Mouse (Mus musculus) regulatory T cell (primary cell): ENCODE measurements around the gene Fgd3.

Source experiments
- in situ Hi-C: fragments of 300-600 bp; cut with MboI, MseI; formaldehyde crosslinking; loops from one replicate; pipeline ENCODE4 v1.15.1; 2025; ENCODE audit warnings: high pct_unique_total_duplicates

The Fgd3 gene

DNA sequence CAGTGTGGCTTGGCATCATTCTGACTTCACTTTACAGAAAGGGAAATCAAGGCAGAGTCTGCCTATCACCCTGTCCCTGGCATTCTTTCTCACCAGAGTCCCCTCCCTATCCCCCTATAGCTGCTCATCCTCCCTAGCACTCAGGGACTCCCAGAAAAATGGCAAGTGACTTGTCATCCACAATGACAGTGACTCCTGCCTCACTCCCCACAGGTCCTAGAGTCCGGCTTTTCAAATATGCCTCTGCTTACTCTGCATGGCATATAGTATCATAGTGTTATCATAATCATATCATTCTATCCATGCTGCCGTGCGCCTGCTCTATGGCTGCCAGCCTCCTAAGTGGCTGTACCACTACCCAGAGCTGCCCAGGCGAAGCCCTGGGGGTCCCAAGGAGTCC lies 11.9 kb downstream of the Fgd3 start:
- in situ Hi-C loops, result loop anchor here (10.0 kb wide), 1 partner anchor 1087 kb away; no protein-coding TSS in a partner anchor

DNA sequence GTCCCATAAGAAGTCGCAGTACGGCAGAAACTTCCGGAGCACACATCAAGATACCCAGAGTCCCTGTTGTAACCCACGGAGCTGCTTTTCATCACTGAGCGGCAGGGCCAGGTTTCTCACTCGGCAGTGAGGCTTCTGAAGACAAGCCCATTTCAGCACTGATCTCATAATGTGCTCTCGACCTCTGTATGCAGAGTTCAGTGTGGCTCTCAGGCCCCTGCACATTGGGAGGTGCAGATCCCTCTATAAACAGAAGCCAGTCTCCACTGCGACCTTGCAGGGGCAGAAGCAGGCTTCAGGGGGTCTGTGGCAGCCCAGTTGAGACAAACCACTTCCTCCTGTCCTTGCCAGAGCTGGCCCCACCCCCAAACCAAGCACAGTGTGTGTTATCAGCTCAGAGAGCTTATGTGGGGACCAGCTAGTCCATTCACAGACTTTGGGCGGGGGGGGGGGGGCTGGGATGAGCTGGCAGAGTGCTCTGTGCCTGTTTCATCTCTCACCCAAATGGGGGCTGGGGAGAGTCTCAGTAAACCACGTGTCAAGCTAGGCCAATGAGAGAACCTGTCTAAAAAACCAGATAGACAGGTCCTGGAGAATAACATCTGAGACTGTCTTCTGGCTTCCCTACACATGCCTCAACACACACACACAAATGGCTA lies 12.7 kb downstream of the Fgd3 start:
- in situ Hi-C loops, result loop anchor here (10.0 kb wide), 1 partner anchor 1087 kb away; no protein-coding TSS in a partner anchor

DNA sequence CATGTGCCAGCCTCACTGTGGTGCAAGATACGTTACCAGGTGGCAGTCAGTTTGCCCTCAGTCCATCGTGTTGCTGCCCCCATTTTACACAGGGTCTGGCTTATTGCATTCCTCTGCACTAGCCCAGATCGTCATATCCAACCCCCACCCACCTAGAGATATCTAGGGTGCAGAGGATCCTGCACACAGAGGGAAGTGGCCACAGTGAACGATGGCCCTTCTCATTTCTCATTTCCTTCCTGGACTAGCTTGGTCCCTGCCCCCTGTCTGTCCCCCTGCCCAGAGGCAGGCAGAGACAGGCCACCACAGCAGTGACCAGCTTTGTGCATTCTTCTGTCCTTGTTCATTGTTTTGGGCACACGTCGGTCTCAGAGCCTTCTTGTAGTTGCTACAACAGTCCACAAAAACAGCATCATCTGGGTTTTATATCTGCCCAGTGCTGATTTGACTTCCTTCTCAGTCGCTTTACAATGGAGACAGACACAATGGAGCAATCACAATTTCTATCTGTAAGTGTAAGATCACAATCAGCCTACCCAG lies 13.3 kb downstream of the Fgd3 start:
- in situ Hi-C loops, result loop anchor here (10.0 kb wide), 1 partner anchor 1088 kb away; no protein-coding TSS in a partner anchor

DNA sequence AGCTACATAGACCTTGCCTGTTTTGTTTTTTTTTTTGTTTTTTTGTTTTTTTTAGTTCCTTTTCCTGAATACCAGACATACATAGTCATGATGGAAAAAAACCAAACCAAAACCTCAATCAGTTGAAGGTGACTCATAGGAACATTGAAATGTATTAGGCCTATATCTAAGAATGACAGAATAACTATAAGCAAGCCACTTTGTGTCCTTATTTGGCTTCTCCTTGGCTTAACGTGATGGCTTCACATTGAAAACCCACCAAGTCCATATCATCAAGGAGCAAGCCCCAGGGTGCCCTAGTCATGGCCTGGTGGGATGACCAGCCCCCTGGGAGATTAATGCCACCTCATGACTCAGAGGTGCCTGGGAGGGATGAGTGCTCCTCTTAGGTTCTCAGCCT lies 19.3 kb downstream of the Fgd3 start:
- in situ Hi-C loops, result loop anchor here (10.0 kb wide), 1 partner anchor 1094 kb away; no protein-coding TSS in a partner anchor

DNA sequence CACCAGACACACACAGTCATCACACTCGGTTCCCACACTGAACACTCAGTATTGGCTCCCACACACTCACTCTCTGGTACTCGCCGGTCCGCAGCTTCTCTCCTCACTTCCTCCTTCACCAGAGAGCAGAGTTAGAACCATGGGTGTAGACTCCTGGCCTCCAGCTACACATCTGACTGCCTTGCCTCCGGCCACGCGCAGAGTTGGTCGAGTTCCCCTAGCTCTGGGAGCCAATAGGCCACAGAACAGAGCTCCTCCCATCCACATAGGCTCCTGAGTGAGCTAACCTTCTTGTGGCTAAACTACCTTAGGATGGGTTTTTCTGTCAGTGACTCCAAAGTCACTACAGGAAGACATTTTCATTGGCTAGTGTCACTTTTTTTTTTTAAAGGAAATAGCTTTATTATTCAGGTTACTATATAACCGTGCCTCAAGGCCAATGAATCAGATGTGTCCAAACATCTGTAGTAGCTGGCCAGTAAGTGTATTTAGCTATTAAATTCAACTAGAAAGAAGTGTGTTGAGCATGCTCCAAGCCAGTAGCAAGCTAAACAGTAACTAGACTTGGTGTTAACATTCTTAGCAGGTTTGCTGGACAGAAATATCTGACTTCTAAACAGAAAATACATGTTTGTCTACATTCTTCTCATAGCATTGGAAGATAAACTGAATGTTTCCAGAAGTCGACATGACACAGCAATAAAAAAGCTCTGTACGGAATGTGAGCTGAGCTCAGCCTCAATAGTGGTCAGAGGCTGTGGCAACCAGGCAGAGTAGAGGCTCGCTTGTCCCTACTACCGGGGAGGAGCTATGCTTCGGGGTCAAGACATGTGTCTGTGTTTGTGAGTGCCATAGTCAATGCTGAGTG lies 21.4 kb downstream of the Fgd3 start:
- in situ Hi-C loops, result no loop called here

DNA sequence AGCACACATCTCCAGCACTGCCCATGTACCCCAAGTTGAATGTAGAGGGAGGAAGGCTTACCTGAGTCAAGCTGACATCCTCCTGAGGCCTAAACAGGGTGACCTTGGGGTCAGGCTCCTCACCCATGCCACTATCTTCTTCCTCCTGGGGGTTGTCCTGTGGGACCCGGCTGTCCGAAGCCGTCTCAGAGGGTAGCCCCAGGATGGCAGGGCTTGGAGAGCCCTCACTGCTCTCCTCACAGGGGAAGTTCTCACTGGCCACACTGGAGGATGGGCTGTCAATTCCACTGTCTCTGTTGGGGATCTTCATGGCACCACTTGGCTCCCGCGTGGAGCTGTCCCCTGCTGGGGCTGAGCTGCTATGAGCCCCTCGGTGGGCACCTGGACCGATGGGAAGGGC lies 23.8 kb downstream of the Fgd3 start:
- in situ Hi-C loops, result no loop called here

DNA sequence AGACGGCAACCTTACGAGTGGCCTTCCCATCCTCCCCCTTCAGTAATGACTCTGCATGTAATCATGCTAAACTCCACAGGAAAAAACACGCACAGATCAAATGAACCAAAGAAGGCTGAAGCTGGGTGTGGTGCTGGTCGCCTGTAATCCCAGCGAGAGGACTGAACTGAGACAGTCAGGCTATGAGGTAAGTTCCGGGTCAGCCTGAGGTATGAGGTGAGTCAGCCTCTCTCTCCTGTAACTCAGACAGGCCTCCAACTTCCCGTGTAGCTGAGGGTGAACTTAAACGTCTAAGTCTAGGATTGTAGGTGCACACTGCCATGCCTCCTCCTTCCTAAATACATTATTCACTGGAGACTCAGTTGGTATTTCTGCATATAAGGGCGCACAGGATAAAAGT lies 26.0 kb downstream of the Fgd3 start:
- in situ Hi-C loops, result no loop called here

DNA sequence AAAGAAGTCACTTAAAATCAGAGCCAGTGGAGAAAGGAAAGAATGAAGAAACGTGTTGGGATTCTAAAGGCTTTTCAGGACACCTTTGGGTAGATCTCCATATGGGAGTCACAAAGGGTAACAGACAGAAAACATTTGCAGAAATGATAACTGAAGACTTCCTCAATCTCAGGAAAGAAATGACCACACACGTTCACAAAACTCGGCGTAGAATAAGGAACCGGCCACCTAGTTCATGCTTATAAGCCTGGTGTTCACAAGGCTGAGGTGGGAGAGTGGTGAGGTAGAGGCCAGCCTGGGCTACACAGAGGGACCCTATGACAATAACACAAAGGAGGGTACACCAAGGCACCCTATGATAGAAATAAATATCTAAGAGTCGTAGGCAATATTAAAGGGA lies 28.2 kb downstream of the Fgd3 start:
- in situ Hi-C loops, result no loop called here

DNA sequence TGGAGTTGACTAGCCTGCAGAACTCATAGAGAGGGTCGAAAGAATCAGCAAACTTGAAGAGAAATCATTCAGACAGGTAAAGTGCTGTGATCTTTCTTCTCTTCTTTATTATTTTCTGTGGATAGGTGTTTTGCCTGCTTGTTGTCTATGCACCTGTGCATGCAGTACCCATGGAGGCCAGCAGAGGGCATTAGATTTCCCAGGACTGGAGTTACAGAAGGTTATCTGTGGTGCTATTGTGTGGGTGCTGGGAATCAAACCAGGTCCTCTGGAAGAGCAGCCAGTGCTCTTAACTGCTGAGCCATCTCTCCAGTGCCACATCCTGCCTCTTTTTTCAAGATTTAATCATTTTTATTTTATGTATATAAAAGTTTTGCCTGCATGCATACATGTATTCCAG lies 28.7 kb downstream of the Fgd3 start:
- in situ Hi-C loops, result no loop called here

DNA sequence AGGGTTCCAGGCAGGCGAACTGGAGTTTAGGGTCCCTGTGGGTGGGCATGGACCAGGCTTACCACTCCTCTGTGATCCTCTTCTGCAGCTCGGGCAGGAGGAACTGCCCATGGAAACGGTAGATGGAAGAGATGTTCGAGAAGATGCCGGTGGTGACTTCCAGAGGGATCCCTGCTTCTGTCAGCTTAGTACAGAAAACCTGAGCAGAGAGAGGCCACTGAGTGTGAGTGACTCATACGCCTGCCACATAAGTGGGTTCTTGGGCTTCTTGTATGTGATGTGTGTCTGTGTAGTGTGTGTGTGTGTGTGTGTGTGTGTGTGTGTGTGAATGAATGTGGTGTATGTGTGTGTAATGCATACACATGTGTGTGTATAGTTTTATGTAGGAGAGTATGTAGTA lies 32.9 kb downstream of the Fgd3 start:
- in situ Hi-C loops, result no loop called here

DNA sequence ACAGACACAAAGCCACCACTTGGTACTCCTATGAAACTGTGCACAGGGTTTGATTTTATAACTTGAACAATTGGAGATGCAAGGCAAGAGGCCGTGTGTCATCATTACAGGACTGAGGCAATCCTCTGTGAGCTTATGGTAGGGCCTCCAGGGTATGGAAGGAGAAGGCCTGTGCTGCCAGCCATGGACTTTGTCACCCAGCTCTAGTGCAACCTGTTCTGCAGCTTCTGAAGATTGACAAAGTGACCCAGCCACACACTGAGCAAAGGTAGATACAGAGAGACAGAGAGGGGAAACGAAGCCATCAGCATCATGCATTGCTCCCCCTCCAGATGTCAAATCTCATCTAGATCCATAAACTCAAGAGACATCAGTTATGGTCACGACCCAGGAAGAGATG lies 33.4 kb downstream of the Fgd3 start:
- in situ Hi-C loops, result no loop called here

DNA sequence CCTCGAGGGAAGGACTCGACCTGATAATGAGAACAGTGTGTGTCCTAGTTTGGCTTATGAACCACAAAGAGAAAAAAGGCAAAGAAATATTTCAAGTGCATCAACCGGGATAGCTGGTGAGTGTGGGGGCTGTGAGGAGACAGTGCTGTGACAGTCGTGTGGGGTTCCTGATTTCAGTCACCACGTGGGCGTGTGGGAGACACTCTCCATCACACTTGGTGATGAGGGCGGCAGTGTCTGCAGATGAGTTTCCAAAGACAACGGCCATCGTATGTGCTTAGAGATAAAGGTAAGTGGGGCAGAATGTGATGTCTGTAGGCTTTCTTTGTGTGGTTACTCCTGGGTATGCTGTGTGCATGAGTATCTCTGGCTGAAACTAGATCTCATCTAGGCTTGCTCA lies 36.4 kb downstream of the Fgd3 start:
- in situ Hi-C loops, result no loop called here

DNA sequence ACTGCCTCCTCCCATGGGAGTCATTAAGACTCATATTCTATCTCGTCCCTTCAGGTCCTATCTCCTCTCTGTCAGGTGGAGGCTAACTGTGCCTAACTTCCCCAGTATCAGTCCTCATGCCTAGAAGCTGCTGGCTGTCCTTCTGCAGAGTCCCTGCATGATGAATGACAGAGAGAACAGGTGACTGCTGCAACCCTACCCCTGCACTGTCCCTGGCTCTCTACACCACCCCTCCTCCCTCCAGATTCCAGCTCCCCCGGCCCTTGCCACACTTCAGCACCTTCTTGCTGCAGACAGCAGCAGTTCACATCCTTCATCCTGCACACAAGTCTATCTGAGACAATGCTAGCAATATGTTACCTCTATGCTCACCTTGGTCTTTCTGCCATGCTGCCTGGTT lies 37.9 kb downstream of the Fgd3 start:
- in situ Hi-C loops, result no loop called here

DNA sequence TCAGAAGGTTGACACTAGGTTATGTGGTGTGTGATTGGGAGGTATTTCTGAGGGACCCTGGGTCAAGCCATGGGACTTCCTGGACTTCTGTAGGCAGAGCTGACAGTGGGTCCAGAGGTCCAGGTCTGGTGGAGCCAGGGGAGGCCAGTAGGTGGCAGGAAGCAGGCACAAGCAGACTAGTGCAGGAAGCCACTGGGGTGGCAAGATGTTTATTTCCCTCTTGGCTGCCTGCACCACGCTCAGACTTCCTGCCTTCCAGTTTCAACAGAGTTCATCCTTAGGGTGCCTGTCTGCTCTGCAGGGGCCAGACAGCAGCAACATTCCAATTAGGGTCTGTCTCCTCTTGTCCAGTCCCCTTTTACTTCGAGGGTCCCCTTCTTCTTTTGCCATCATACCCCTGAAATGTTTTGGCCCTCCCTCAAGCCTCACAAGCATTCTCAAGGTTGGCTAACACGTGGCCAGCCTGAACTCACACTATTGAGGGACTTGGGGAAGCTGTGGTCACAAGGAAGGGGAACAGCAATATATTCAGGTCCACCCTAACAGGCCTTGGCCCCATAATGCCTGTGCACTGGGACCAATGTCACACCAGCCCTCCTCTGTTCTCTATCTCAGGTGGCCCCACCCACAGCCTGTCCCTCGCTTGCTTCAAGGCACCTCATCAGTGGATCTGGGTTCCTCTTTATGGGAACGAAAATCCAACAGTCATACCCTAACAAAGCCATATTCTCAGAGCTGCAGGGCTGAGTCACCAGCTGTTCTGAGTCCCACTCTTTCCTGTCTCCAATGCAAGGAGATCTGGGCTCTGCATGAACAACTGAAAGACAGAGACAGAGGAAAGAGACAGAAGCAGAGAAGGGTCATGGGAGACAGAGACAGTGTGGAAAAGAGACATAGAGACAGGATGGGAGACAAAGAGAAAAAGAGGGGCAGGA lies 48.0 kb downstream of the Fgd3 start:
- in situ Hi-C loops, result no loop called here

DNA sequence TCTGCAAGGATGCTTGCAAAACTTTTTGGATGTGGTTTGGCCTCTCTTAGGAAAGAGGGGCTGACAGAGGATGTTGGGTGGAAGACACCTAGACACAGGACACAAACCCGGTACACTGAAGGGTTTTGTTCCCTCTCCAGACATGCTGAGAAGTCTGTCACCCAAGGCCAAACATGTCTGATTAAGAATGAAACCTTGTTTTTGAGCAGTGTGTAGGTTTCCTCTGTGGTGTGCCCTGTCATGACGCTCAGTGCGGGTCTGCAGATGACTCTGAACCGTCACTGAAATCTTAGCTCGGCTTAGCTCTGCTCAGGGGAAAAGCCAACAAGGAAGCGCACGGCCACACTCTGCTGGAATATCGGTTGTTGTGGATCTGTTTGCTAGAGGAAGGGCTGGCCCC lies 49.6 kb downstream of the Fgd3 start:
- in situ Hi-C loops, result no loop called here

DNA sequence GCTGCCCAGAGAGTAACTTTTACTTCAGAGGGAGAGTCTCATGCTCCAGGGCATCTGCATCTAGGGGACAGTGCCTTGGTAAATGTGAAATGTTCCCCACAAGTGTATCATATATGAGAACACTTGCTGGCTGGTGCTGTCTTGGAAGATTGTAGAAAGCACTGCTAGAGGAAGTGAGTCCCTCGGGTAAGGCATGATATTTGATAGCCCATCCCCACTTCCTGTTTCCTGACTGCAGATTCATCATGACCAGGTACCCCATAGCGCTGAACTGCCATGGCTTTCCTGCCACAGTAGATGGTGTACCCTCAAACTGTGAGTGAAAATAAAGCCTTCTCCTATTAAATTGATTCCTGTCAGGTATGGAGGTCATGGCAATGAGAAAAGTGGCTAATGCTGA lies 52.5 kb downstream of the Fgd3 start:
- in situ Hi-C loops, result no loop called here

DNA sequence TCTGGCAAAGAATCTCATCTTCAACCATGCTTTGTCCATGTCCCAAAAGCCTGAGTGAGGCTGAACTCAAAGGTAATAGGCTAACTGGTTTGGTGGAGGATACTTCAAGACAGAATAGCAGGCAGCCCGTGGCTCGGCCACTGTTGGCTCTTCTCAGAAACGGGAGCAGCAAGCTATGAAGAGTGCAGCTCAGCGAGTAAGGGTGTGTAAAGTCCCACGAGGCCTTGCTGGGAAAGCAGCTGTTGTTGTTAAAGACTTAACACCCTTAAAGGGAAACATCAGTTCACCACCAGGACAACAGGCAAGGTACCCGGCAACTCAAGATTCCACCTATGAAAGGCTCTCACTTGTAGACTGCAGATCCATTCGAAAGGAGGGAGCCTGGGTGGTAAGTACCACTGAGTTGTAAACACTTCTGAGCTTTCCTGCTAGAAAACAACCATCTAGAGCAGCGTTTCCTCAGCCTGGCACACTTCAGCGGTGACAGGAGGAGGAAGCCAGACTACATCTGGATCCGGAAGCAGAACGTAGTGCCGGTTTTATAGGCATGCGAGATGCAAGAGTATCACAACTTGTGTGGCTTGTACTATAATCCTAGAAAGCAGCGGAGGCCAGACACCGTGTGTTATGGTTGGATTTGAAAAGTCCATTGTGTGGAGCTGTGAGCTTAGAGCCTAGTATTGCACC lies 59.9 kb downstream of the Fgd3 start:
- in situ Hi-C loops, result no loop called here

DNA sequence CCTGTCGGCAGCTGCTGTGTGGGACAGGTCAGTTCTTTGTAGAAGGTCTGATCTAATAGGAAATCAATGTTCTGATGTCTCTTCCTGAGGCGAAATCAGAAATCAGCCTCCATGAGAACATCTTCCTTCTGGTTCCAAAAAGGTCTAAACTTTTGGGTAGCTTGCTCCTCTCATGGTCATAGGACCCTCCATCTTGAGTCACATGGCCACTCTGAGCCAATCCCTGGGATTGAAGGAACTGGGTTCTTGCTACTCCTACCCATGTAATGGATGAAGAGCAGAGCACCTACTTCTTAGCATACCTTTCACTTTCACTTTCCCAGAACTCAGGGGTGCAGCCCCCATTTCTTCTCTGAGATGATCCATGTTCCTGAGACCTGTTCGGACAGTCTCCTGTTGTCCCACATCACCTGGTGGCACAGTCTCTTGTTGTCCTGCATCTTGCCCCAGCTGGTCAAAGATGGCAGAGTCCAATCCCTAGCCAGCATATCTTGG lies 62.2 kb downstream of the Fgd3 start:
- in situ Hi-C loops, result no loop called here

DNA sequence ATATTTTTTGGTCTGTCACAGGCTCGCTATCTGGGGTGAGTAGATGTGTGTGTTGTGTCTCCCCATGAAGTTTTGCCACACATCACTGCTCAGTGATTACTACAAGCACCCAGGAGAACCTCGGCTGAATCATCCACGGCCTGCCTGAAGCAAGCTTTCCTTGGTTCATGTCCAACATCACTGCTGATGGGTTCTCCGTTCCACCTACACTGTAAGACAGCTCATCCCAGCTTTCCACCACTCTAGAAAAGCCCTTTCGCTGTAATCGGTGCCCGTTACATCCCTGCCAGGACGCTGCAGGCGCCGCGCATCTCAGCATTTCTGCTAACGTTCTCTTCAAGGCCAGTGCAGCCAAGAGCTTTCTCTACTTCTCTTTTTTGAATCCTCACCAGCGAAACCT lies 67.4 kb downstream of the Fgd3 start:
- in situ Hi-C loops, result no loop called here

DNA sequence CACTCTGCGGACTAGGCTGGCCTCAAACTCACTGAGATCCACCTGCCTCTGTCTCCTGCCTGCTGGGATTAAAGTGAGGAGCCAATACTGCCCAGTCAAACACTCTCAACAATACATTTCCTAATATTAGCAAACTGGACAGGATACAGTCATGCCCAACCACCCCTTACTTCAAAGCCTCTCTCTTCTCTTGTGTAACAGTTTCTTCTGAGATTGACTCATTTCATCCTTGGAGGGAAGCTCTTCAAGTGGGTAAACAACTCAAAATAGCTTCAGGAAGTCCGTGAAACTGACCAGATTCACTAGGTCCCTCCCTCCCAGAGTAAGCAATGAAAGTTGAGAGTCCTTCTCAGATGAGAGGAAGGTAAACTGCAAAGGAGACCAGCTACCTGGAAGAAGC lies 68.0 kb downstream of the Fgd3 start:
- in situ Hi-C loops, result no loop called here
